Mouse (Mus musculus) forebrain, embryonic 16.5 days (tissue): ENCODE data around the gene Ccdc24. TPM values are rescaled to one million over a fixed set of nuclear protein-coding genes. Genes with fewer than 3 reads are reported as not detected.

Source experiments
- ATAC-seq: fragments of 200-750 bp; cut with Nextera tagmentation; 2 replicates; pipeline ENCODE4 v1.8.0; 2017; ENCODE audit warnings: mild to moderate bottlenecking, moderate library complexity
- H3K27ac ChIP-seq: fragments of 300-500 bp; sonication (generic); 2 replicates; pipeline ENCODE4 v1.5.1; 2014; ENCODE audit warnings: low read length, control low read depth
- H3K27me3 ChIP-seq: fragments of 300-500 bp; sonication (generic); replicated peaks from 2 replicates; pipeline ENCODE4 v1.6.1; 2014; ENCODE audit warnings: low read length; ENCODE audit not compliant: control insufficient read depth, insufficient read depth
- H3K36me3 ChIP-seq: fragments of 300-500 bp; sonication (generic); 2 replicates; pipeline ENCODE4 v1.6.1; 2014; ENCODE audit not compliant: control insufficient read depth, insufficient read depth
- H3K4me1 ChIP-seq: fragments of 300-500 bp; sonication (generic); replicated peaks from 2 replicates; pipeline ENCODE4 v1.6.1; 2014; ENCODE audit warnings: low read length; ENCODE audit not compliant: control insufficient read depth, insufficient read depth
- H3K4me2 ChIP-seq: fragments of 300-500 bp; sonication (generic); 2 replicates; pipeline ENCODE4 v1.6.1; 2014; ENCODE audit warnings: mild to moderate bottlenecking, low read length, control low read depth
- H3K4me3 ChIP-seq: fragments of 300-500 bp; sonication (generic); replicated peaks from 2 replicates; pipeline ENCODE4 v1.5.1; 2014; ENCODE audit warnings: mild to moderate bottlenecking, low read length, control low read depth
- H3K9ac ChIP-seq: fragments of 300-500 bp; sonication (generic); replicated peaks from 2 replicates; pipeline ENCODE4 v1.6.1; 2014; ENCODE audit warnings: low read depth, low read length, control low read depth
- H3K9me3 ChIP-seq: fragments of 300-500 bp; sonication (generic); 2 replicates; pipeline ENCODE4 v1.6.1; 2016; ENCODE audit warnings: low read length; ENCODE audit not compliant: control insufficient read depth
- WGBS: fragments of 180-500 bp; shearing (Covaris S2); extraction: QIAGEN DNeasy Blood & Tissue Kit; methylation state at CpG from one replicate; pipeline ENCODE4 v1.1.7; 2014; 5-methylcytosine and 5-hydroxymethylcytosine counted together
- polyA plus RNA-seq: library from polyadenylated mRNA; unstranded; fragments of >200 nt; fragmentation: Nextera tagmentation; extraction: Ambion mirVana; gene quantifications from 2 replicates; pipeline ENCODE4 v1.2.1, GENCODE M21; 2015

The Ccdc24 gene
- polyA plus RNA-seq, 1 experiment from 2014 or later: 2.4 TPM

- peak overlapping the region; percentile 95 for H3K4me2 ChIP-seq
- peak overlapping the region; percentile 96 for H3K4me3 ChIP-seq
- WGBS: 2% methylated on average over 23 of the region's 24 CpGs
- no peaks in the 10 kb centered on the region for H3K9me3 ChIP-seq
- peak overlapping the region; percentile 97 for H3K9ac ChIP-seq
- H3K27ac ChIP-seq: peak overlapping the region; percentile 30; the same call in 1 of the 2 replicates
- peaks cover 49% of the 10 kb centered on the region for H3K4me1 ChIP-seq
- H3K27me3 ChIP-seq: no peaks in the 10 kb centered on the region
- peaks cover 11% of the 10 kb centered on the region for H3K36me3 ChIP-seq
- peak; percentile 2 for ATAC-seq
These were observed 14.3 kb upstream of the Ccdc24 start for GRCm38 (mm10) chr4:117886644-117887043.

DNA sequence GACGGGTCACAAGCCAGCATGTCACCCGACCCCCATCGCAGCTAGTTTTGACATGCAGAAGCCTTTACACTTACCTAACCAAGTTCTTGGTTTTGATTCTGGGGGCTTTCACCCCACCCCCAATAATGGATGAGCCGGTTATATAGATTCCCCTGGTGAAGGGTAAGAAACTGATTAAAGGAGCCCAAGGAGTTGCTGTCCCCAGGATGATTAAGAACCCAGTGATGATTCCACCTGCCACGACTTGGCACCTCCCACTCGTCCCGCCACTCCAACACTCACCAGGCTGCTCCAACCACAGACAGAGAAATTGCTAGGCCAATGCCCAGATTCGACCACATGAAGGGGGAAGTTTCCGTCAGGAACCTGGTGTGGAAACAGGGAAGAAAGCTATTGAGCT, 13.6 kb upstream of the Ccdc24 start:
- Histone ChIP-seq H3K4me1 (peaks cover 50% of the 10 kb centered on the region), H3K9me3 (no peaks in the 10 kb centered on the region), H3K36me3 (peaks cover 11% of the 10 kb centered on the region), H3K4me2 (peak overlapping the region; percentile 95), H3K27ac (no peak overlapping the region), H3K9ac (no peak overlapping the region; the same call in 1 of the 2 replicates), H3K4me3 (peak overlapping the region; percentile 96), H3K27me3 (no peaks in the 10 kb centered on the region)
- 87% methylated on average over 9 of the region's 9 CpGs for WGBS
- ATAC-seq: no peak

DNA sequence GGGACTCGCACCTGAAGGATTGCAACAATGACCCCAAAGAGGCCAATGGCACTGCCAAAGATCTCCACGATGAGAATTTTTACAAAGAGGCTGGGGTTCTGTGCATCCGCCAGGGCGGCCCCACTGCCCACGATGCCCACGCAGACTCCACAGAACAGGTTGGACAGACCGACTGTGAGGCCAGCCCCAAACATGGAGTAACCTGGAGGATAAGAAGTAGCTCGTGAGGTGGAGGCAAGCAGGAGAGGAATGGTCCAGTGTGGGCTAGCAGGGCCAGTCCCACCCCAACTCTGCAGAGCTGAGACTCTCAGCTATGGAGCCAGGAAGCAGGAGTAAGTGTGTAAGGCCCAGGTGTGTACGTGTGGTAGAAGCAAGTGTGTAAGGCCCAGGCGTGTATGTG, 12.7 kb upstream of the Ccdc24 start:
- H3K36me3 ChIP-seq: peaks cover 13% of the 10 kb centered on the region
- no peaks in the 10 kb centered on the region for H3K9me3 ChIP-seq
- no peak overlapping the region for H3K9ac ChIP-seq
- no peak overlapping the region for H3K4me2 ChIP-seq
- 91% methylated on average over 10 of the region's 10 CpGs for WGBS
- peaks cover 52% of the 10 kb centered on the region for H3K4me1 ChIP-seq
- no peaks in the 10 kb centered on the region for H3K27me3 ChIP-seq
- no peak for ATAC-seq
- no peak overlapping the region for H3K27ac ChIP-seq
- no peak overlapping the region for H3K4me3 ChIP-seq

DNA sequence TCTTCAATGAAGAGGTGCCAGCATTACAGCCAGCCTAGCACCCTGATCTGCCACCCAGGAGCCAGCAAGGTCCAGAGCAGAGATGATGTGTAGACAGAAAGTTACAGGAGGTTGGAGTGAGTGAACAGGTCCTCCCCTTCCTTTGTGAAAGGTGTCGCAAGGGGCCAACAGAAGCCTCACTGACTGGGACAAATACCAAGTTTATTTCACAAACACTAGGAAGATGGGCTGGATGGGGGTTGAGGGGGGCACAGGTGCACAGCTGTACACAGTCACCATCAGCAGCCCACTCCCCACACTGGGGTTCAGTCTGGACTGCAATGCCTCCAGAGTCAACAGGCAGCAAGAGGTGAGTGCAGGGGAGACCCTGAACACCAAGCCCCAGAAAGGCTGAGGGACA, 11.8 kb upstream of the Ccdc24 start:
- no peak overlapping the region for H3K27ac ChIP-seq
- no peak overlapping the region for H3K9ac ChIP-seq
- no peak for ATAC-seq
- peak overlapping the region; percentile 74 for H3K4me2 ChIP-seq
- no peaks in the 10 kb centered on the region for H3K9me3 ChIP-seq
- H3K36me3 ChIP-seq: peaks cover 9% of the 10 kb centered on the region; the same call in 1 of the 2 replicates
- H3K4me1 ChIP-seq: peaks cover 53% of the 10 kb centered on the region
- peak overlapping the region; percentile 82 for H3K4me3 ChIP-seq
- no peaks in the 10 kb centered on the region for H3K27me3 ChIP-seq
- 100% methylated on average over 1 of the region's 1 CpGs for WGBS

DNA sequence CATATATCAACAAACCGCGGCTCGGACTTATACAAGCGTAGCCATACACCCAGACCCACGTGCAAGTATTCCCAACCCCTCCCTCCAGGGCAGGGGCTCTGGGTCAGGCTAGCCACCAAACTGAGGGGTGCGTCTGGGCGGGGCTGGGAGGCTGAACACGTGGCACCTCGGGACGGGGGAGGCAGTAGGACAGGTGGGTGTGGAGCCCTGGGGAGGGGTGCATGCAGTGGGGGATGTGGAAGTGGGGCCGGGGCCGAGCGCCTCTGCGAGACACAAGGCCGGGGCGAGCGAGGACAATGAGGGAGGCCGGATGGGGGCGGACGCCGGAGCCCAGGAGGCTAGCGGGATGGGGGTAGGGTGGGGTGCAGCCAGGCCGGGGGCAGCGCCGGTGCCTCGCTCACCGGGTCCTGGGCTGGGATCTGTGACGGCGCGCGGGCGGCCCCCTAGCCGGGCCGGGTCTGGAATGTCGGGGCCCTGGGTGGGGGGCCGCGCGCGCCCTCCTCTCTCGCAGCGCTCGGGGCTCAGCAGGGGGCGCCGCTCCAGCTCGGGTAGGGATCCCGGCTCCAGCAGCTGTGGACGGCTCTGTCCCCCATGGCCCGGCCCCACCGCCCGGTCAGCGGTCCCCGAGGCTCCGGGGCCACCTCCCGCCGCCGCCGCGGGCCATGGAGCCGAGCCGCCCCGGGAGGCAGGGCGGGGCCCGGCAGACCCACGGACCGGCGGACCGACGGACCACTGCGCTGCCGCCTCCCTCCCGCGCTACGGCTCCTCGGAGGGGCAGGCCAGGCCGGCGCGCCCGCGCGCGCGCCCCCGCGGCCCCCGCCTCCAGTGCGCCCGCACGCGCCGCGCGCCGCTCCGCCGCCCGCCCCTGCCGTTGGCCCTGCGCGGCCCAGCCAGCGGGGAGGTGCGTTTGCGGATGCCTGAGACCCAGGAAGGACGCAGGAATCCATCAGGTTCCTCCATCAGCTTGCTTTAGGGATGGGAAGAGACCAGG, 10.6 kb upstream of the Ccdc24 start, which contains the start of gene B4galt2:
TSS of gene B4galt2 (minus strand) at position 787 of the 991 bp plus-strand sequence.
- under 1% methylated on average over 85 of the region's 103 CpGs for WGBS
- peaks cover 53% of the 10 kb centered on the region for H3K4me1 ChIP-seq

GRCm38 (mm10) chr4:117878703-117879102, 6.3 kb upstream of the Ccdc24 start:
- Histone ChIP-seq H3K9me3 (no peaks in the 10 kb centered on the region), H3K4me1 (peaks cover 27% of the 10 kb centered on the region), H3K9ac (no peak overlapping the region), H3K27me3 (no peaks in the 10 kb centered on the region), H3K4me3 (no peak overlapping the region), H3K36me3 (peaks cover 29% of the 10 kb centered on the region), H3K27ac (no peak overlapping the region), H3K4me2 (no peak overlapping the region)
- 89% methylated on average over 5 of the region's 5 CpGs for WGBS
- ATAC-seq: no peak

More for the DNA sequence above, 10.6 kb upstream of the Ccdc24 start, which contains the start of gene B4galt2:
- peaks cover 9% of the 10 kb centered on the region; the same call in 1 of the 2 replicates for H3K36me3 ChIP-seq
- peak within 1 kb of the TSS; percentile 82 for H3K4me3 ChIP-seq
- H3K27me3 ChIP-seq: no peaks in the 10 kb centered on the region
- H3K4me2 ChIP-seq: peak within 1 kb of the TSS; percentile 74
- peak within 1 kb of the TSS; percentile 95 for H3K9ac ChIP-seq
- peak within 1 kb of the TSS; percentile 74 for H3K27ac ChIP-seq
- peak; percentile 55 for ATAC-seq
- H3K9me3 ChIP-seq: no peaks in the 10 kb centered on the region

DNA sequence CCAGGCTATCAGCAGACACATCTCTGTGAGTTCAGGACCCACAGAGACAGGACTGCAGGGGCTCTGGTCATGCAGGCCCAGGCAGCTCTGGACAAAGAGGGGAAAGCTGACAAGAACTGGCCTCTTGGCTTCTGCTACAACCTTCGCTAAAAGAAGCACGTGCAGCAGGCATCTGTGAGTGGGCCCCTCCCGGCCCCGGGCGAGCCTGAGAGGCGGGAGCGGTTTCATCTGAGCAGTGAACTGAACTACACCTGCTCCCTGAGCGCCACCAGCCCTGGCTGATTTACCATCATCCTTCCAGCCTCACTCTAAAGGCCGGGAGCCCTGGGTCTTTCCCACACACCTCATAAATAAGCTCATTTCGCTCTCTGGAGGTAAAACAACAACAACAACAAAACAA, 5.9 kb upstream of the Ccdc24 start:
- Histone ChIP-seq H3K9ac (no peak overlapping the region), H3K4me3 (no peak overlapping the region), H3K9me3 (no peaks in the 10 kb centered on the region), H3K36me3 (peaks cover 33% of the 10 kb centered on the region), H3K27ac (no peak overlapping the region), H3K27me3 (no peaks in the 10 kb centered on the region), H3K4me1 (peaks cover 24% of the 10 kb centered on the region), H3K4me2 (no peak overlapping the region)
- ATAC-seq: no peak
- 71% methylated on average over 10 of the region's 10 CpGs for WGBS

GRCm38 (mm10) chr4:117873615-117874014, 1.3 kb upstream of the Ccdc24 start:
- 92% methylated on average over 9 of the region's 9 CpGs for WGBS
- Histone ChIP-seq H3K9me3 (no peaks in the 10 kb centered on the region), H3K36me3 (peaks cover 30% of the 10 kb centered on the region), H3K27ac (no peak overlapping the region), H3K27me3 (no peaks in the 10 kb centered on the region), H3K4me3 (no peak overlapping the region), H3K9ac (no peak overlapping the region), H3K4me1 (0 out of 2 replicates have a peak, but pooled peaks cover 2% of the 10 kb centered on the region), H3K4me2 (no peak overlapping the region)
- ATAC-seq: no peak

DNA sequence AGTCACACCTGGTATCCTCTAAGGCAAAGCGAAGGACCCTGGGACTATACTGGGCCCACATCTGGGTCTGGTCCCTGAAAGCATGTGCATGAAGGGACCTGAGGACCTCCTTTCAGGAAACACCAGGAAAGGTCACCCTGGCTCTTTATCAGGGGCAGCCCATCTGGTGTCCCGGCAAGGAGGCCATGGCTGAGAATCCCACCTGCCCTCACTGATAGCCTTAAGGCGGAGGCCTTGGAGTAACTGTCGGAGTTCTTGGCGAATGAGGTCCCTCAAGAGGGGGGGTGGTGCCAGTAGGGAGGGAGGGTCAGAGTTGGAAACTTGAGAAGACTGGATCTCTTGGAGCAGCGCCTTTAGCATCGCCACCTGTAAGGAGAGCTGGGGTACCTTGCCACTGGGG, 570 bp downstream of the Ccdc24 start:
- 69% methylated on average over 7 of the region's 7 CpGs for WGBS

More for the DNA sequence above, 570 bp downstream of the Ccdc24 start:
- ATAC-seq: no peak
- Histone ChIP-seq H3K36me3 (peaks cover 24% of the 10 kb centered on the region), H3K27ac (no peak overlapping the region), H3K27me3 (0 out of 2 replicates have a peak, but pooled peaks cover 2% of the 10 kb centered on the region), H3K9ac (no peak overlapping the region), H3K9me3 (no peaks in the 10 kb centered on the region), H3K4me1 (0 out of 2 replicates have a peak, but pooled peaks cover 2% of the 10 kb centered on the region), H3K4me3 (no peak overlapping the region), H3K4me2 (no peak overlapping the region)
